Mouse (Mus musculus): ENCODE measurements at regions not wholly inside any gene's neighbourhood (a gene's known extent, or its start where the extent isn't known, plus 50 kb on each side); places are given as distances from the start of the nearest gene placed in this dataset.

DNA sequence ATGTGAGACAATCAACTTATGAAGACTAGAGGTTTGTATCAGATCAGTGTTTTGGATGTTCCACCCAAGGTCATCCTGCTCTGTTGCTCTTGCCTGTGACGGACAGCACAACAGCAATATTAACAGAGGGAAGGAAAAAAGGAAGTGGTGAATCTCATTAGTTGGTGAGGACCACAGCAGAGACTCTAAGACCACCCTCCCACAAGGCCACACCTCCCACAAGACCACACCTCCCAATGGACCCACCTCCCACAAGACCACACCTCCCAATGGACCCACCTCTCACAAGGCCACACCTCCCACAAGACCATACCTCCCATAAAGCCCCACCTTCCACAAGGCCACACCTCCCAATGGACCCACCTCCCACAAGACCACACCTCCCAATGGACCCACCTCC, 126.7 kb downstream of the Gm26897 start:
- no peak for TF ChIP-seq GATA1 (IDR thresholded peaks at IDR 0.05; ENCODE audit: low read length)
- no peak for TF ChIP-seq TAL1 (IDR thresholded peaks at IDR 0.05; ENCODE audit: low read length)

All from erythroblast, embryonic 14.5 days (primary cell).